Mouse (Mus musculus): Measurements from ENCODE around the gene Wnk4.

DNA sequence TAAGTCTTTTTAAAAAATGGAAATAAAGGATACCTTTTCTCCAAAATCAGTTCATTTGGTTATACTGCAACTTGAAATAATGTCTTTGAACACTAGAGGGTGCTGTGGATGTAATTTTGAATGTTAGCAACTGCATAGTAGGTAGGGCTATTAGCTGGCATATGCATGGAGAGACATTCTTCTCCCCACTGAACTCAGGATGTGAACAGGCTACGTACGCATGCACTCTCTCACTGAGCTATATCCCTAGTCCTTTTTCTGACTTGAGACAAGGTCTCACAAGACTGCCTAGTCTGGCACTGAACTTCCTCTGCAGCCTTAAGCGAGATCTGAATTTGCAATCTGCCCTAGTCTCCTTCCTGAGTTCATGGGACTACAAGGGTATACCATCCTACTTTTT lies 48.4 kb upstream of the Wnk4 start:
- TF ChIP-seq CTCF (conservative IDR thresholded peaks at IDR 0.05; ENCODE audit: low read length) (peak; percentile 60), POU5F1 (IDR thresholded peaks at IDR 0.05; ENCODE audit: borderline replicate concordance, low read length) (no peak), NANOG (IDR thresholded peaks at IDR 0.05; ENCODE audit: borderline replicate concordance, low read length) (no peak)

Data from E14TG2a.4 (cell line).